Mouse (Mus musculus) stomach, postnatal 0 days (tissue): ENCODE measurements around the gene Acbd3.

ENCODE experiments used
- CTCF ChIP-seq: IDR thresholded peaks from 2 replicates; pipeline ENCODE4 v1.5.1; 2016; ENCODE audit warnings: antibody characterized with exemption, low read depth, mild to moderate bottlenecking, moderate library complexity
- EP300 ChIP-seq: optimal IDR thresholded peaks from 2 replicates; pipeline ENCODE3; 2016; ENCODE audit warnings: antibody characterized with exemption

GRCm38 (mm10) chr1:180775317-180775716 is 49.5 kb downstream of the Acbd3 start:
- TF ChIP-seq CTCF (no peak), EP300 (no peak)
